Mouse (Mus musculus) ZHBTc4 (cell line): ENCODE data around the gene Otud4.
"Not testable (repeated sequence)": the region's sequence is repeated elsewhere in the genome, so short reads cannot be mapped to it uniquely, and the experiment has no call there.

Source experiments
- DNase-seq: peaks from one replicate; pipeline ENCODE4 v3.0.0-alpha.2; 2011; ENCODE audit warnings: low read depth, low spot score

Otud4 gene

GRCm38 (mm10) chr8:79638001-79638706 lies 1.3 kb upstream of the Otud4 start:
- no peak for DNase-seq

GRCm38 (mm10) chr8:79638707-79639549 lies 490 bp upstream of the Otud4 start:
- peak; percentile 100 for DNase-seq

DNA sequence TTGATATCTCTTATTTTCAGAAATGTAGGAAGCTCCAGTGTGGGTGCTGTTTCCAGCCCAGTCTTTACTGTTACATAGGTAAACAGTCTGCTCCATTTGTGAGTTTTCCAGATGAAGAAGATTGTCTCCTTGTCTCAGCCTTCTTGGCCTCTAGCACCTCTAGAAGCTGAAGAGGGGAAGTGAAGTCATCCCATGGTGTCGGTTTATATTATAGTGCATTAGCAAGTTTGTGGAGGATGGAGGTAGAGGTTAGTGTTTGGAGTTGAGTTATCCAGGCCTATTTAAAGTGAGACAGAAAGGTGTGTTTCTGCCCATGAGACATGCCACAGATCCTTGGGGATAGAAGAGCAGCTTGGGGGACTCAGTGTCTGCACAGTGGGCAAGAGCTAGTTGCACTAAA lies 1.7 kb downstream of the Otud4 start:
- DNase-seq, result no peak

- no peak for DNase-seq
Measured at GRCm38 (mm10) chr8:79649569-79649968, 10.2 kb downstream of the Otud4 start.

- DNase-seq, result peak; percentile 81
Measured at GRCm38 (mm10) chr8:79650158-79650814, 10.9 kb downstream of the Otud4 start.

DNA sequence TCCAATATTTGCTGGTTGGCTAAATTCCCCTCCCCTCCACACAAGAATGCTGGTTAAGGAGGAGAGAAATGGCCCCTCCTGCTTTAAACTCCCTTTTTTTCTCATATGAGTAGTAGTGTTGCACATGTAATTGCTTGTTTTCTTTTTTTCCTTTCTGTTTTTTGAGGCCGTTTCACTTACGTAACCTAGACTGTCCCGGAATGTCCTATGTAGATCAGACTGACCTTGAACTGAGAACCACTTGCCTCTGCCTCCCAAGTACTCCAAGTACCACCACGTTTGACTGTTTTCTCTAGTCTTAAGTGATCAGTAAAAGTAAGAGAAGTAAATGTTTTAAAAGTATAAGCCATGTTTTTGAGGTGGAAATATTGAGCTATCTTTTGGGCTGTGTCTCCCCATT lies 14.3 kb downstream of the Otud4 start:
- peak; percentile 38 for DNase-seq

- DNase-seq, result not testable (repeated sequence)
Measured at GRCm38 (mm10) chr8:79658715-79659114, 19.3 kb downstream of the Otud4 start.

GRCm38 (mm10) chr8:79676461-79676860 lies 37.0 kb downstream of the Otud4 start:
- no peak for DNase-seq

DNA sequence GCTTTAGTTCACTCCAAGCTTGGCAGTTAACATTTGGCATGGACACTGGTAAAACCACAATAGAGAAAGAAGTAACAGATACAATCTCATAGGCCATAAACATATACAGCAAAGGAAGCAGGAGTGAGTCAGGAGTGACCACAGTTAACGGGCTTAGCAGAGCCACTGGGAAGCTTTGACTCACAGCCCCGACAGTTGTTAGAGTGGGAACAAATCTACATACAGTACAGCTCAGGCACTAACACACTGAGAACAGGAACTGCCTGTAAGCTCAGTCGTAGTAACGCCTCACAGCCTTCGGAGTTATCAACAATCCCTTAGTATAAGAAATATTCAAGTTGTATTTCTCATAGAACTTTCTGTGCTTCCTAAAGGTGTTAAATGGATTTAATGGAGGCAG lies 39.6 kb downstream of the Otud4 start:
- DNase-seq, result no peak

DNA sequence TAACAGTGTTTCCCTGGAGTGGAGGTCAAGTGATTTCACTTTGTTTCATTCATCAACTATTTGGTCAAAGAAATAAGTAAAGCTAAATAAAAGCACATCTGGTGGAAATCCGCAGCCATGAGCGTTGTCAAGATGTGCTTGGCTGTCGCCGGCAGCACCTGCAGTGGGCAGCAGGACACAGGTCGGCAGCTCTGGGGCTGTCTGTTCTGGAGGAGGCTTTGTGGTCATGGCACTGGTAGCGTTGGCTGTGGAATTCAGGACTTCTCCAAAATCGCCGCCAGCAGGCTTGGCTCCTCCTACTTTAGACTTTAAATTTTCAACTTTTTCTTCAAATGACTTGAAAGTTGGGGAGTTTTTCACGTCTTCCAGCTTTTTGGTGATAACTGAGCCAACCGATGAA lies 40.7 kb downstream of the Otud4 start:
- peak; percentile 38 for DNase-seq

GRCm38 (mm10) chr8:79680555-79680954 lies 41.1 kb downstream of the Otud4 start:
- DNase-seq, result peak; percentile 45

DNA sequence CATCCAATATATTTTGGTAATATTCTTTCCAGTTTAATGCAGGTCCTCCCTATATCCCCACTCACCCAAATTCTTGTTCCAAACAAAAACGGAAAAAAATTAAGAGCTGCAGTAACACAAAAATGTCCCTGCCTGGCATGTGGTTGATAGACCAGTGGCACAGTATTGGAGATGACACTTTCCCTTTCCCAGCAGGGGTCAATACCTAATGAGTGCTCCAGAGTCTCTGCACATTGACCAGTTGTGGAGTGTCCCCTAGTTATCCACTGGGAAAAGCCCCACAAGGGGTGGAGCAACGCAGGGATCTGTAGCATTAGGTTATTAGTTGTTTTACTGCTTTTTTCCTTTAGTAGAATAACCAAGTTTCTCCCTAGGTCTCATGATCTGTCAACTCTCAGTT lies 41.5 kb downstream of the Otud4 start:
- no peak for DNase-seq

DNA sequence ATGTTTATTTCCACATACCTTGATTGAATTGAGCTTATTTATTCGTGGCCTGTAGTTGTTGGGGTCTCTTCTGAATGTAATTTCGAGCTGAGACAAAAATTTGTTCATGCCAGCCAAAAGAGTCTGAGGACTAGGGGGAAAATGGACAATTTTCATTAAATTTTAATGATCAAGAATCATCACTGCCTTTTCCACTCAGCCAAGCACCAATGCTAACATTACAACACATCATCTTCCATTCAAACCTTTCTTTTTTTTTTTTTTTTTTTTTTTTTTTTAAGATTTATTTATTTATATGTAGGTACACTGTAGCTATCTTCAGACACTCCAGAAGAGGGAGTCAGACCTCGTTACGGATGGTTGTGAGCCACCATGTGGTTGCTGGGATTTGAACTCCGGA lies 46.5 kb downstream of the Otud4 start:
- DNase-seq, result not testable (repeated sequence)

GRCm38 (mm10) chr8:79692531-79692930 lies 53.1 kb downstream of the Otud4 start:
- DNase-seq, result no peak

- DNase-seq, result no peak
Measured at GRCm38 (mm10) chr8:79706687-79707086, 67.3 kb downstream of the Otud4 start.

- DNase-seq, result peak; percentile 100
Measured at GRCm38 (mm10) chr8:79711064-79711961, 71.9 kb downstream of the Otud4 start, which contains the start of the genes Abce1 and Anapc10. Abce1 (minus strand) TSS chr8:79711740. Anapc10 (plus strand) TSS chr8:79711820.

DNA sequence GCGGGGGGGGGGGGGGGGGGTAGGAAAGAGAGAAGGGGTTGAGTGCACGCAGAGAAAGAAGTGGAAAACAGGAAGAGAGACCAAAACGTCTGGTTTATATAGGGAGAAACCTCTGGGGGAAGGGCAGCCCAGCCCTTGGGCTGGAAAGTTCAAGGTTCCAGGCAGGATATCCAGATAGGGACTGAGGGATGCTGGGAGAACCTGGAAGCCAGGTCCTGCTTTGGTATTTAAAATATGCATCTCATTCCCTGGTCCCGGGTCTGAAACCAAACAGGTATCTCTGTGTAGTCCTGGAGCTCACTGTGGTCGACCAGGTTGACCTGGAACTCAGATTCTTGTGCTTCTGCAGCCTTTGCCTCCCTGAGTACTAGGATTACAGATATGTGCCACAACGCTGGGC lies 73.3 kb downstream of the Otud4 start:
- peak; percentile 59 for DNase-seq

DNA sequence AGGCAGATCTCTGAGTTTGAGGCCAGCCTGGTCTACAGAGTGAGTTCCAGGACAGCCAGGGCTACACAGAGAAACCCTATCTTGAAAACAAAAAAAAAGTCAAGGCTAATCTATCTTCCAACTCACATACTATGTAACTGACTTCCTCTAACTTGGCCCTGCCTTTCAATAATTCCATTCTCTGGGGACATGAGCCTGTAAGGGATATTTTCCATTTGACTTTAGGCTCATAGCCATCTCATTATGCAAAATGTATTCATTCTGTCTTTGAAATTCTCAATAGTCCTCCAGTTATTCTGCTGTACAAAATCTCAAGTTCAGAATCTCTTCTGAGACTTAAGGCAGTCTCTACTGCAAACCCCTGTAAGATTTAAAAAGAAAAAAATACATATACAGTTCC lies 82.1 kb downstream of the Otud4 start:
- no peak for DNase-seq

DNA sequence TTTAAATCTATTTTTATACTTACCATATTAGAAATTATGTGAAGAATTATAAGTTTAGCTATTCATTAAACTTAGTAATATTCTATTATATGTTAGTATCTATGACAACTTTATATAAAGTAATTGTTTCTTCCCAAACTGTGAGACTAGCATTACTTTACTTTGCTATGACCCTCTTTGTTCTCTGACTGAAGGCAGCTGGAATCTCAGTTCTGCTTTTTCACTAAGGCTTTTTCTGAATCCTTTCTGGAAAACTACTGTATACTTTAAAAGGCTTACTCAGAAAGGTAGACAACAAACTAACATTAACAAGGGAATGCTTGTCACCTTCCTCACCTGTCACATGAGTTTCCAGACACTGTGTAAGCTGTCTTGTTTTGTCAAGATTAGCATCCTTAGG lies 83.9 kb downstream of the Otud4 start:
- no peak for DNase-seq

- DNase-seq, result no peak
Measured at GRCm38 (mm10) chr8:79724589-79724988, 85.2 kb downstream of the Otud4 start.
